Comparison of ENCODE assay signal across 8 mouse cellular contexts in the genomic region with DNA sequence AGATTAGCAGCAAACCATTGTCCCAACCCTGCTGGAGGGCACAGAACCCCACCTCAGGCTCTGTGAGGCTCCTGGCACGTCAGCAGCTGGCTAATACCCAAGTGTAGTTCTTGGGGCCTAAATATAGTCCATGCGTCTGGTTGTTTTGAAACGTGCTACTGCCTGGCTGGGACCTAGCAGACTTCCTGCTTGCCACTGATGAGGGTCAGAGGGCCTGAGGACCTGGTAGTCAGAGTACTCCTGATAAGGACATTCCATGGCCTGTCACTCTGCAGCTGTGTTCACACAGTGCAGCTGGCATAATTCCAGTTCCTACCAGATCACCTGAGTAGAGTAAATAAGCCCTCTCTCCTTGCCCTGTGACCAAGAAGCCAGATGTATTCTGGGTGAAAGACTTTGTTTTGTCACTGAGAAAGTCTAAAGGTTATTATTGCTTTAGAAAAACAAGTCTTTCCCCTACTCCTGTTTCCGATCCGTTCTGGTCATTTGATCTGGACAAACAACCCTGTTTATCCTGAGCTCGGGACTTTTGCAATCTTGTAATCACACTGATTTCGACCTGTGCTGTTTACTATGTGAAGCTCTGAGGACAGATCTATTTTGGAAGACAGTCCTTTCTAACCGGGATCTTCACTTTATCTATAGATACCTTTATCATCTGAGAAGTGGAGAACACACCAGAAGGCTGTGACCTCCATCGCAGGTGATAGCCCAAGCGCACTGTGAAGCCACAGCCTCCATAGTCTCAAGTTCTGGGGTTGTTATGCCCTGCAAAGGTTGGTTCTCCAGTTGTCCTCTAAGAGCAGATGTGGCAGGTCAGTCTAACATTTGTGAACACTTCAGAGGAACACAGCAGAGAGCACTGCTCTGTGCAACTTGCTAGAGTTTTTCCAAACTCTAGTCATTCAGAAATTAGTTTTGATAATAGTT. TPM values are rescaled to one million over a fixed set of nuclear protein-coding genes. Genes with fewer than 3 reads are reported as not detected.
DNase-seq lines count a peak whose midpoint lies in the region; ATAC-seq and TF ChIP-seq lines count a peak whose summit lies in the region.
"Had no signal": no experiment of that assay in that cellular context is flagged by ENCODE, and none has a peak within 500 bp of the region (broad histone marks: within the 10 kb centered on the region; RNA-seq: fewer than 3 reads in every experiment).

No protein-coding gene starts in this region.

- H3K4me3 ChIP-seq in cortical plate, adult 2 months (ENCODE audit: insufficient read depth, low read length), result no peak overlapping the region
- no peak overlapping the region for H3K4me3 ChIP-seq in limb, embryonic 15.5 days
- no peak overlapping the region for H3K4me3 ChIP-seq in stomach, embryonic 15.5 days (replicated peaks)

- peak; percentile 73 for ATAC-seq in limb, embryonic 15.5 days (ENCODE audit: insufficient number of reproducible peaks, low FRiP score, low TSS enrichment, low read depth)
- ATAC-seq in stomach, embryonic 15.5 days (ENCODE audit: insufficient read depth, low FRiP score, low read depth), result peak; percentile 96
- ATAC-seq in inflammation-experienced regulatory T-cells, adult 6 months, result no peak

- H3K27me3 ChIP-seq in limb, embryonic 15.5 days, result no peaks in the 10 kb centered on the region
- H3K27me3 ChIP-seq in stomach, embryonic 15.5 days (replicated peaks), result no peaks in the 10 kb centered on the region

- no peaks in the 10 kb centered on the region for H3K9me3 ChIP-seq in limb, embryonic 15.5 days
- no peaks in the 10 kb centered on the region for H3K9me3 ChIP-seq in stomach, embryonic 15.5 days

- 58% methylated on average over 10 of the region's 10 CpGs for WGBS in limb, embryonic 15.5 days
- 35% methylated on average over 10 of the region's 10 CpGs for WGBS in stomach, embryonic 15.5 days

- no peaks in the 10 kb centered on the region for H3K36me3 ChIP-seq in limb, embryonic 15.5 days
- no peaks in the 10 kb centered on the region for H3K36me3 ChIP-seq in stomach, embryonic 15.5 days

- no peak overlapping the region for H3K9ac ChIP-seq in limb, embryonic 15.5 days
- no peak overlapping the region for H3K9ac ChIP-seq in stomach, embryonic 15.5 days

- DNase-seq in adrenal gland, adult 8-10 months, result peak; percentile 60
- peak; percentile 84 to 88 for DNase-seq in heart, postnatal 14 days
- DNase-seq in cerebellum, adult 18-20 months, result no peak

- H3K27ac ChIP-seq in cortical plate, adult 2 months (ENCODE audit: insufficient read depth, low read length), result peak overlapping the region; percentile 85
- peak overlapping the region; percentile 60; the same call in 1 of the 2 replicates for H3K27ac ChIP-seq in limb, embryonic 15.5 days
- peak overlapping the region; percentile 80 for H3K27ac ChIP-seq in stomach, embryonic 15.5 days

- intact Hi-C loops in heart, postnatal 14 days (cut with DNase I), result loop anchor here (10.0 kb wide), 1 partner anchor 529 kb away; a partner anchor contains a TSS

- no peak for TF ChIP-seq CTCF in cortical plate, adult 2 months (IDR thresholded peaks at IDR 0.05; ENCODE audit: extremely low read depth, insufficient read depth, low read length)

- H3K4me2 ChIP-seq in limb, embryonic 15.5 days, result no peak overlapping the region
- H3K4me2 ChIP-seq in stomach, embryonic 15.5 days, result no peak overlapping the region

- TF ChIP-seq POLR2A in cortical plate, adult 2 months (IDR thresholded peaks at IDR 0.05; ENCODE audit: extremely low read depth, insufficient read depth, low read length), result no peak

- H3K4me1 ChIP-seq in cortical plate, adult 2 months (ENCODE audit: control insufficient read depth, insufficient read depth, low read length), result no peaks in the 10 kb centered on the region
- peaks cover 8% of the 10 kb centered on the region; the same call in 1 of the 2 replicates for H3K4me1 ChIP-seq in limb, embryonic 15.5 days
- peaks cover 17% of the 10 kb centered on the region for H3K4me1 ChIP-seq in stomach, embryonic 15.5 days

RNA-seq across cellular contexts. Expression of a gene that starts 6.7 kb away (rescaled TPM):
- 10 to 100 TPM; 18.0 to 21.8 (median 20.2) TPM for total RNA-seq in adrenal gland, adult 8-10 months (2022)
- 27.3 and 27.7 TPM in 2 replicates for polyA plus RNA-seq in cortical plate, adult 2 months (2012; rRNA removed)
- 10 to 100 TPM; 28.9 to 29.5 TPM for total RNA-seq in heart, postnatal 14 days (2021)
- polyA plus RNA-seq in limb, embryonic 15.5 days (2015; fragmentation: Nextera tagmentation; extraction: Ambion mirVana), result 138 and 143 TPM in 2 replicates
- polyA plus RNA-seq in stomach, embryonic 15.5 days (2015; fragmentation: Nextera tagmentation; extraction: Ambion mirVana), result 132 and 135 TPM in 2 replicates
- polyA plus RNA-seq in inflammation-experienced regulatory T-cells, adult 6 months (2017; shearing (Covaris generic)), result 10 to 100 TPM; 32.2 to 36.2 (median 33.5) TPM

RNA-seq across cellular contexts. Expression of a gene that starts 14.9 kb away (rescaled TPM):
- 1 to 10 TPM; 2.2 to 5.3 (median 4.0) TPM for total RNA-seq in adrenal gland, adult 8-10 months (2022)
- 1.6 and 2.1 TPM in 2 replicates for polyA plus RNA-seq in cortical plate, adult 2 months (2012; rRNA removed)
- total RNA-seq in heart, postnatal 14 days (2021), result 100 to 1,000 TPM in 1 of 2 experiments, 10 to 100 TPM in 1; 99.4 to 129 TPM
- 38.3 and 47.2 TPM in 2 replicates for polyA plus RNA-seq in limb, embryonic 15.5 days (2015; fragmentation: Nextera tagmentation; extraction: Ambion mirVana)
- 32.2 and 33.7 TPM in 2 replicates for polyA plus RNA-seq in stomach, embryonic 15.5 days (2015; fragmentation: Nextera tagmentation; extraction: Ambion mirVana)
- not detected for polyA plus RNA-seq in inflammation-experienced regulatory T-cells, adult 6 months (2017; shearing (Covaris generic))

RNA-seq across cellular contexts. Expression of a gene that starts 38.2 kb away (rescaled TPM):
- 1 to 10 TPM; 4.6 to 6.2 (median 5.8) TPM for total RNA-seq in adrenal gland, adult 8-10 months (2022)
- polyA plus RNA-seq in cortical plate, adult 2 months (2012; rRNA removed), result 3.5 and 3.9 TPM in 2 replicates
- total RNA-seq in heart, postnatal 14 days (2021), result 1 to 10 TPM; 7.7 TPM
- polyA plus RNA-seq in limb, embryonic 15.5 days (2015; fragmentation: Nextera tagmentation; extraction: Ambion mirVana), result 11.2 and 12.4 TPM in 2 replicates
- 10.1 and 10.6 TPM in 2 replicates for polyA plus RNA-seq in stomach, embryonic 15.5 days (2015; fragmentation: Nextera tagmentation; extraction: Ambion mirVana)
- polyA plus RNA-seq in inflammation-experienced regulatory T-cells, adult 6 months (2017; shearing (Covaris generic)), result 1 to 10 TPM; 1.6 to 3.9 (median 1.9) TPM

RNA-seq across cellular contexts. Expression of a gene that starts 51.5 kb away (rescaled TPM):
- total RNA-seq in adrenal gland, adult 8-10 months (2022), result not detected
- not detected in 2 replicates for polyA plus RNA-seq in cortical plate, adult 2 months (2012; rRNA removed)
- total RNA-seq in heart, postnatal 14 days (2021), result not detected
- polyA plus RNA-seq in limb, embryonic 15.5 days (2015; fragmentation: Nextera tagmentation; extraction: Ambion mirVana), result not detected in 2 replicates
- polyA plus RNA-seq in stomach, embryonic 15.5 days (2015; fragmentation: Nextera tagmentation; extraction: Ambion mirVana), result not detected in 2 replicates
- polyA plus RNA-seq in inflammation-experienced regulatory T-cells, adult 6 months (2017; shearing (Covaris generic)), result not detected
- polyA plus RNA-seq: neural tube, embryonic 11.5 days had no signal

Comparison
In these comparisons a context has a peak if more than half of its experiments do, and no peak if none do; other contexts are left out.
1. DNase-seq: peak in adrenal gland, adult 8-10 months (single experiment) and heart, postnatal 14 days (2 of 2); none in cerebellum, adult 18-20 months (0 of 2).
2. RNA of a gene that starts 14.9 kb away (polyA plus RNA-seq): 38.3 to 47.2 TPM in limb, embryonic 15.5 days and 32.2 to 33.7 TPM in stomach, embryonic 15.5 days; 1.6 to 2.1 TPM in cortical plate, adult 2 months and not detected in inflammation-experienced regulatory T-cells, adult 6 months; every median in the first group is over 10 times any median in the second.
3. Peak in every context shown above with its lines, with median percentiles within 50 percentile points of each other: H3K27ac ChIP-seq.